9 mouse cellular contexts compared by ENCODE assay signal in genomic region chr17:34164202-34164895, GRCm38 (mm10). TPM values are rescaled to one million over a fixed set of nuclear protein-coding genes. Genes with fewer than 3 reads are reported as not detected.
DNase-seq lines count a peak whose midpoint lies in the region; ATAC-seq and TF ChIP-seq lines count a peak whose summit lies in the region.
"Had no signal": no experiment of that assay in that cellular context is flagged by ENCODE, and none has a peak within 500 bp of the region (broad histone marks: within the 10 kb centered on the region; RNA-seq: fewer than 3 reads in every experiment).

No protein-coding gene starts in this region.

- H3K9ac ChIP-seq in forebrain, postnatal 0 days: no peak overlapping the region
- H3K9ac ChIP-seq: embryonic facial prominence, embryonic 15.5 days had no signal

- no peak overlapping the region for H3K4me2 ChIP-seq in forebrain, postnatal 0 days (ENCODE audit: low read depth)
- H3K4me2 ChIP-seq: embryonic facial prominence, embryonic 15.5 days had no signal

- TF ChIP-seq POLR2A in lung, adult 2 months (IDR thresholded peaks at IDR 0.05; ENCODE audit: borderline replicate concordance, extremely low read depth, low read depth, low read length): no peak

- ATAC-seq in forebrain, postnatal 0 days: no peak

- DNase-seq in forebrain, postnatal 0 days: no peak
- no peak for DNase-seq in forebrain, embryonic 10.5 days (ENCODE audit: extremely low spot score, low spot score)
- peak; percentile 26 for DNase-seq in right cerebral cortex, postnatal 4 days
- DNase-seq in right cerebral cortex, adult 18-20 months: no peak
- DNase-seq in lung, adult 2 months: no peak
- DNase-seq in ovary, postnatal 10 days (ENCODE audit: low spot score): no peak
- DNase-seq in layer of hippocampus, adult 8-10 months (ENCODE audit: low spot score in 2 of 2): no peak
- DNase-seq in layer of hippocampus, adult 11-12 months (ENCODE audit: low spot score): no peak

- H3K27me3 ChIP-seq in forebrain, postnatal 0 days (ENCODE audit: insufficient read depth, low read length): no peaks in the 10 kb centered on the region
- no peaks in the 10 kb centered on the region for H3K27me3 ChIP-seq in forebrain, embryonic 10.5 days (ENCODE audit: poor library complexity, severe bottlenecking)
- H3K27me3 ChIP-seq: embryonic facial prominence, embryonic 15.5 days had no signal

- TF ChIP-seq CTCF in forebrain, postnatal 0 days (IDR thresholded peaks at IDR 0.05; ENCODE audit: low read depth): 0 out of 2 replicates have a peak, but pooled peaks have one; percentile 20
- TF ChIP-seq CTCF in lung, adult 2 months (IDR thresholded peaks at IDR 0.05; ENCODE audit: insufficient read depth, low read length): peak; percentile 35; the same call in 1 of the 2 replicates

- no peaks in the 10 kb centered on the region for H3K36me3 ChIP-seq in forebrain, postnatal 0 days (ENCODE audit: insufficient read depth)
- H3K36me3 ChIP-seq in forebrain, embryonic 10.5 days (replicated peaks): no peaks in the 10 kb centered on the region
- H3K36me3 ChIP-seq: embryonic facial prominence, embryonic 15.5 days had no signal

- H3K27ac ChIP-seq in forebrain, postnatal 0 days (ENCODE audit: low read depth, low read length): no peak overlapping the region
- no peak overlapping the region for H3K27ac ChIP-seq in forebrain, embryonic 10.5 days
- H3K27ac ChIP-seq: embryonic facial prominence, embryonic 15.5 days had no signal

- WGBS in forebrain, postnatal 0 days: 48% methylated on average over 9 of the region's 9 CpGs
- 42% methylated on average over 9 of the region's 9 CpGs for WGBS in forebrain, embryonic 10.5 days
- WGBS in lung, adult 2 months: 48% methylated on average over 9 of the region's 9 CpGs

- H3K4me1 ChIP-seq in forebrain, postnatal 0 days (ENCODE audit: insufficient read depth): no peaks in the 10 kb centered on the region
- no peaks in the 10 kb centered on the region for H3K4me1 ChIP-seq in forebrain, embryonic 10.5 days
- H3K4me1 ChIP-seq in lung, adult 2 months (ENCODE audit: control insufficient read depth, insufficient read depth, low read length): no peaks in the 10 kb centered on the region
- H3K4me1 ChIP-seq: embryonic facial prominence, embryonic 15.5 days had no signal

- H3K4me3 ChIP-seq in forebrain, postnatal 0 days (ENCODE audit: low read depth, low read length): no peak overlapping the region
- H3K4me3 ChIP-seq in forebrain, embryonic 10.5 days: no peak overlapping the region
- H3K4me3 ChIP-seq in lung, adult 2 months (replicated peaks; ENCODE audit: extremely low read depth, low read depth, low read length): no peak overlapping the region
- H3K4me3 ChIP-seq: embryonic facial prominence, embryonic 15.5 days had no signal

- no peaks in the 10 kb centered on the region for H3K9me3 ChIP-seq in forebrain, postnatal 0 days (ENCODE audit: low read length)
- peaks cover 9% of the 10 kb centered on the region; the same call in 1 of the 2 replicates for H3K9me3 ChIP-seq in forebrain, embryonic 10.5 days
- H3K9me3 ChIP-seq: embryonic facial prominence, embryonic 15.5 days had no signal

RNA-seq across cellular contexts. Expression of gene H2-DMb1, which starts 11.5 kb away (rescaled TPM):
- 0.62 and 2.8 TPM in 2 replicates for total RNA-seq in forebrain, postnatal 0 days (2014; rRNA removed)
- 1.5 and 1.7 TPM in 2 replicates for polyA plus RNA-seq in forebrain, postnatal 0 days (2015; fragmentation: Nextera tagmentation; extraction: Ambion mirVana)
- 0.24 and 0.81 TPM in 2 replicates for polyA plus RNA-seq in forebrain, embryonic 10.5 days (2016; fragmentation: Nextera tagmentation; extraction: Ambion mirVana)
- 146 and 187 TPM in 2 replicates for polyA plus RNA-seq in lung, adult 2 months (2012; rRNA removed)
- 1 to 10 TPM; 3.4 to 9.7 (median 6.0) TPM for total RNA-seq in layer of hippocampus, adult 8-10 months (2022)

RNA-seq across cellular contexts. Expression of gene H2-DMb2, which starts 21.2 kb away (rescaled TPM):
- 2.2 and 2.4 TPM in 2 replicates for total RNA-seq in forebrain, postnatal 0 days (2014; rRNA removed)
- 0.72 and 1.0 TPM in 2 replicates for polyA plus RNA-seq in forebrain, postnatal 0 days (2015; fragmentation: Nextera tagmentation; extraction: Ambion mirVana)
- 0.16 and 0.26 TPM in 2 replicates for polyA plus RNA-seq in forebrain, embryonic 10.5 days (2016; fragmentation: Nextera tagmentation; extraction: Ambion mirVana)
- 33.3 and 38.9 TPM in 2 replicates for polyA plus RNA-seq in lung, adult 2 months (2012; rRNA removed)
- 1 to 10 TPM in 2 of 4 experiments, under 1 TPM in 2; 0.51 to 3.5 (median 2.1) TPM for total RNA-seq in layer of hippocampus, adult 8-10 months (2022)

RNA-seq across cellular contexts. Expression of gene Tap1, which starts 23.0 kb away (rescaled TPM):
- 5.2 and 7.5 TPM in 2 replicates for total RNA-seq in forebrain, postnatal 0 days (2014; rRNA removed)
- polyA plus RNA-seq in forebrain, postnatal 0 days (2015; fragmentation: Nextera tagmentation; extraction: Ambion mirVana): 4.6 and 5.0 TPM in 2 replicates
- 1.4 and 1.7 TPM in 2 replicates for polyA plus RNA-seq in forebrain, embryonic 10.5 days (2016; fragmentation: Nextera tagmentation; extraction: Ambion mirVana)
- polyA plus RNA-seq in lung, adult 2 months (2012; rRNA removed): 45.1 and 46.3 TPM in 2 replicates
- total RNA-seq in layer of hippocampus, adult 8-10 months (2022): 10 to 100 TPM in 1 of 4 experiments, 1 to 10 TPM in 3; 2.5 to 10.6 (median 5.8) TPM

RNA-seq across cellular contexts. Expression of gene Psmb9, which starts 23.2 kb away (rescaled TPM):
- total RNA-seq in forebrain, postnatal 0 days (2014; rRNA removed): 1.2 and 1.9 TPM in 2 replicates
- 2.0 and 2.3 TPM in 2 replicates for polyA plus RNA-seq in forebrain, postnatal 0 days (2015; fragmentation: Nextera tagmentation; extraction: Ambion mirVana)
- polyA plus RNA-seq in forebrain, embryonic 10.5 days (2016; fragmentation: Nextera tagmentation; extraction: Ambion mirVana): 0.79 and 1.3 TPM in 2 replicates
- polyA plus RNA-seq in lung, adult 2 months (2012; rRNA removed): 83.8 and 99.1 TPM in 2 replicates
- total RNA-seq in layer of hippocampus, adult 8-10 months (2022): 1 to 10 TPM; 3.9 to 9.0 (median 5.8) TPM

RNA-seq across cellular contexts. Expression of gene Psmb8, which starts 33.2 kb away (rescaled TPM):
- 1.5 and 2.9 TPM in 2 replicates for total RNA-seq in forebrain, postnatal 0 days (2014; rRNA removed)
- polyA plus RNA-seq in forebrain, postnatal 0 days (2015; fragmentation: Nextera tagmentation; extraction: Ambion mirVana): 4.8 and 7.2 TPM in 2 replicates
- 1.2 and 1.3 TPM in 2 replicates for polyA plus RNA-seq in forebrain, embryonic 10.5 days (2016; fragmentation: Nextera tagmentation; extraction: Ambion mirVana)
- 112 and 130 TPM in 2 replicates for polyA plus RNA-seq in lung, adult 2 months (2012; rRNA removed)
- total RNA-seq in layer of hippocampus, adult 8-10 months (2022): 10 to 100 TPM in 2 of 4 experiments, 1 to 10 TPM in 2; 3.8 to 18.8 (median 10.0) TPM

Comparison
In these comparisons a context has a peak if more than half of its experiments do, and no peak if none do; other contexts are left out.
1. RNA of gene H2-DMb1, which starts 11.5 kb away (polyA plus RNA-seq): 146 to 187 TPM in lung, adult 2 months; 1.5 to 1.7 TPM in forebrain, postnatal 0 days and 0.24 to 0.81 TPM in forebrain, embryonic 10.5 days; every median in the first group is over 10 times any median in the second.
2. RNA of gene H2-DMb2, which starts 21.2 kb away (polyA plus RNA-seq): 33.3 to 38.9 TPM in lung, adult 2 months; 0.72 to 1.0 TPM in forebrain, postnatal 0 days and 0.16 to 0.26 TPM in forebrain, embryonic 10.5 days; every median in the first group is over 10 times any median in the second.